15 mouse cellular contexts compared by ENCODE assay signal in genomic region chr2:73657961-73658360, GRCm38 (mm10).
DNase-seq lines count a peak whose midpoint lies in the region; ATAC-seq lines count a peak whose summit lies in the region.
"Had no signal": no experiment of that assay in that cellular context is flagged by ENCODE, and none has a peak within 500 bp of the region (broad histone marks: within the 10 kb centered on the region; RNA-seq: fewer than 3 reads in every experiment).

No protein-coding gene starts in this region.

- 0 out of 2 replicates have a peak, but pooled peaks have one; percentile 13 for ATAC-seq in frontal cortex, adult (ENCODE audit: low TSS enrichment)
- ATAC-seq: intestine, embryonic 16.5 days had no signal

- no peak for DNase-seq in frontal cortex, postnatal 14 days (ENCODE audit: low spot score in 2 of 2)
- DNase-seq in layer of hippocampus, adult 9-11 months = peak; percentile 53
- DNase-seq in layer of hippocampus, postnatal 14 days (ENCODE audit: low spot score in 2 of 2) = no peak
- peak; percentile 8 for DNase-seq in lung, postnatal 10 days
- no peak for DNase-seq in lung, postnatal 36 days
- peak; percentile 57 to 76 for DNase-seq in left cerebral cortex, postnatal 14 days (ENCODE audit: low spot score in 2 of 2)
- DNase-seq in T-cell, adult 2 months (ENCODE audit: low spot score) = no peak
- DNase-seq: adrenal gland, postnatal 25 days; cerebellum, adult 11-12 months; cerebellum, postnatal 14 days; heart, postnatal 14 days; kidney, postnatal 4 days; thymus, adult 2 months had no signal

- intact Hi-C loops in left cerebral cortex, postnatal 14 days (cut with DNase I) = loop anchor here (2.0 to 5.0 kb wide), 3 partner anchors 34 to 84 kb away; no protein-coding TSS in a partner anchor

Comparison
In these comparisons a context has a peak if more than half of its experiments do, and no peak if none do; other contexts are left out.
1. DNase-seq: peak in layer of hippocampus, adult 9-11 months (single experiment), lung, postnatal 10 days (single experiment) and left cerebral cortex, postnatal 14 days (2 of 2); none in frontal cortex, postnatal 14 days (0 of 2), layer of hippocampus, postnatal 14 days (0 of 2), lung, postnatal 36 days (single experiment) and T-cell, adult 2 months (single experiment).